Mouse (Mus musculus) NIH3T3 (cell line): Measurements from ENCODE around the gene Spata5.
"Not testable (repeated sequence)": the region's sequence is repeated elsewhere in the genome, so short reads cannot be mapped to it uniquely, and the experiment has no call there.

ENCODE experiments used
- DNase-seq: peaks from one replicate; pipeline ENCODE4 v3.0.0-alpha.2; 2012; ENCODE audit warnings: low read depth

The Spata5 gene

DNA sequence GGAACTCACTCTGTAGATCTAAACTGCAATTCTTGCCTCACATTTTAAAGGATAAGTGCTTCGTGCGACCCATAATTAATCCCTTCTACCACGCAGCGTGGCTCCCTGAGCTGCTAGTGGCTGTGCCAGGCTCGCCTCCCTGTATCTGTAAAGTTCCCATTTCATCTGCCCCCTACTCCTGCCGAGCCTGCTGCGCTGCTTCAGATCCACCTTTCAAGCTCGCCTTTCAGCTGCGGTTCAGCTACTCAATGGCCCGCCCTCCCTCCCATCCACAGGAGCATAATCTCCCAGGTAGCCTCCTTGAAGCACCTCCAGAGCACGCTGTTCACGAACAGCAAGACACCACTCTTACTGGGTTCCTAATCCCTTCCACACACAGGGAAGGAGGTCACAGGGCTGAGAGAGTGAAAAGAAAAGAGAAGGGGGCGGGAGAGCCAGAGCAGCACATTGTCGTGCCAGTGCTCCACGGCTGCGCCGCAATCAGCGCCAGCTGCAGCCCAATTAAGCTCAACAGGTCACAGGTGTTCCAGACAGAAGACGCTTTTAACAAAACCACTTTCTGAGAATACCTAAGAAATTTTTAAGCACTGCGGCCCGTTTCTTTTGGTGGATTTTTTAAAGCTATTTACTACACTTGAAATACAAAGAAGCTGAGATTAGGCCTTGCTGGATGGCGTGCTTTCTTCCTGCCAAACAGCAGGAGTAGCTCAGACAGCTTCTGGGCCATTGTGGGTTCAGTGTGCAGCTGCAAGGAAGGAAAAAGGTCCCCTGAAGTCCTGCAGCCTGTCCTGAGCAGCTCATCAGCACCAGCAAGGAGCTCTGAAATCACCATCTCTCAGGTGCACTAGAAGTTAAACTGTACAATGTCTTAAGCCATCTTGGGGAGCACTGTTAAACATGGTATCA is 150.2 kb downstream of the Spata5 start:
- DNase-seq, result no peak

- DNase-seq, result no peak
These were observed 151.9 kb downstream of the Spata5 start for GRCm38 (mm10) chr3:37571633-37572032.

- DNase-seq, result no peak
These were observed 152.4 kb downstream of the Spata5 start for GRCm38 (mm10) chr3:37572066-37572465.

DNA sequence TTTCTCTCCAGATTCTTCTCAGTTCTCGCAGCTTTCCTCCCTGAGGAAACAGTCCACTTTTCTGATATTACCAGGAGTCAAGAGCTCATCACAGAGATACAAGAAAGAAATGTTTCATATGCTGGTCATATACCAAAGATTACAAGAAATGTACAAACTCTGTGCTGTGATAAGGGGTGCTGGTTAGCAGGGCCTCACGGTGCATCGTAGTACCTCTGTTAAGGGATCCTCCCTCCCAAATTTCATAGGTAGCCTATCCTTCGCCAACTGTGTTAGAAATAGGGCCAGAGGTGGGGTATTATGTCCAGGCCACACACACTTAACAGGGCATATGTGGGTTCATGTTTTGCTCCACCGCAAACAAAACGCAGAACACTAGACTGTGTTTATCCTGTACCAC is 157.1 kb downstream of the Spata5 start:
- no peak for DNase-seq

DNA sequence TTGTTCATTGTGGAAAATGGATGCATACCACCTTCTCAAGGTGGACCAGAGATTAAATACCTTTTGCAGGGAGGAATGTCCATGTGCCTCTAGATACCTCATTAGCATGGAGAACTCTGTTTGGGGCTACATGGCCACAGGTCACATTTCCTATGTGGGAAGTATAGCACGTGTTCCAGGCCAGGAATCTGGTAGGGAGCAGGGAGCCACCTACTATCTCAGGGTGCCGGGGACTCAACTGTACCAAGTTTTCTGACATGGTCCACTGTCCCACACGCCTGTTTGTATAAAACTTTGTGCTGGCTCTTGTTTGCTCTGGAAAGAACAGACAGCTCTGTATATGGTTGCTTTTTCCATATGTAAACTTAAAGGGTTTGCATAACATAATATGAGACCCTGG is 158.0 kb downstream of the Spata5 start:
- DNase-seq, result no peak

GRCm38 (mm10) chr3:37584576-37584975 is 164.9 kb downstream of the Spata5 start:
- no peak for DNase-seq

DNA sequence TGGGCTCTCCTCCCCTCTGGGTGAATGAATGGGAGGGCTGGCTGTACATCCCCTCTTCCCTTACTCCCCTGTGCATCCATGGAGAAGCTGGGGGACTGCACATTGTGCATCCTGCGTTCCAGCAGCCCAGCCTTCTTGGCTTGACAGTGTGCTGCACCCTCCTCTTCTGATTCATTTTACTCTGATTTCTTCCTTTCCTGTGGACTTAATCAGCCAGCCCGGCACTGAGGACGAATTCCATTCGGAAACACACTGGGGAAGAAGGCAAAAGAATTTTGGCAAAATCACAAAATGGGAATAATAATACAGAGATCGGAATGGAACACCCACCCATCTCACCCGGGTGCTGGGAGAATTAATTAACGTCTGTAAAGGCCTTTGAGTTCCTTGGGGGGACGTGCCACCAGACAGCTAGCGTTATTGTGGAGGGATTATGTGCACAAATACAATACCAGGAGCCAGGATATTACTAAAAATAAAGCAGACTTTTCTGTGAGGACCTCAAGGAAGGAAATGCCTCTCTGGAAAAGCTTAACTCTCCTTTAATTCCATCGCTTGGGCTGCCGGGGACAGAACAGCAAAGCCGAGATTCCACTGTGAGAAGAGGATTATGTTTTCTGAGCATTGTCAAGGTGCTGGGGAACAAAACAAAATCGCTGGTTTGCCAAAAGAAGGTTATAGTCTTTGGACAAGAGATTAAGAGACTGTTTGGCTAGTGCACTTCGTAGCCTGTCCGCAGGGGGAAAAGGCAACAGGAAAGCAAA is 166.5 kb downstream of the Spata5 start:
- DNase-seq, result no peak

DNA sequence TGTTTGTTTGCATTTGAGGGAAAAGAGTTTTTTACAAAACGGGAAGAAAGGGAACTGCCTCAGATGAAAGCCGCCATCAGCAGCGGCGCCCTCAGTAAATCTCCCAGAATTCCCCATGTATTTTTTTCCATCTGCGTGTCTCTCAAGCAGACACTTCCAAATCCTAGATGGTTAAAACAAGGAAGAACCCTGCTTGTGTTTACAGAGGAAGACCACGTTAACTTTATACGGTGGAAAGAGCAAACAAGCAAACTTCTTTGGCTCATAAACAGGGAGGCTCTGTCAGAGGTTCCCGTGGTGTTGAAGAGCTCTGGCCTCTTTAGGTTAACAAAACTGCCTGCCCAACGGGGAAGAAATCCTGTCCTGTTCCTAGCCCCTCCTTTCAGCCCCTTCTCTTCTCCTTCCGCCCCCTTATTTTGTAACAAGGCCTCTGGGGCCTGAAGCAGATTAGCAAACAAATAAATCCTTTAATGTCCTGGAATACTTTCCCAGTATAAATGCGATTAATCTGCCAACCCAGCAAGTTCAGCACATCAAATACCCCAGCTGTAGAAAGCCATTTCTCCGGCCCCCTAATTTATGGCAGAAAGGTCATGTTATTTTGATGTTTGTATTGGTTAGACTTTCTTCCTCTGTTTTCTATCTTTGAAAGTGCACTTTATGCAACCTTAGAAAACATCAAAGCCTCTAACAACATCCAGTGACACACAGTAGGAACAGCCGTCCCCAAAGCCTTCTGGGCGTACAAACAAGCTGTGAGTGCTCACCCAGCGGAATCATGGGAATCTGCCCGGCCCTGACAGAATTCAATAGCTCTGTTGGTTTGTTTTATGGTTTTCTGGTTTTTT is 167.3 kb downstream of the Spata5 start:
- DNase-seq, result peak; percentile 8

DNA sequence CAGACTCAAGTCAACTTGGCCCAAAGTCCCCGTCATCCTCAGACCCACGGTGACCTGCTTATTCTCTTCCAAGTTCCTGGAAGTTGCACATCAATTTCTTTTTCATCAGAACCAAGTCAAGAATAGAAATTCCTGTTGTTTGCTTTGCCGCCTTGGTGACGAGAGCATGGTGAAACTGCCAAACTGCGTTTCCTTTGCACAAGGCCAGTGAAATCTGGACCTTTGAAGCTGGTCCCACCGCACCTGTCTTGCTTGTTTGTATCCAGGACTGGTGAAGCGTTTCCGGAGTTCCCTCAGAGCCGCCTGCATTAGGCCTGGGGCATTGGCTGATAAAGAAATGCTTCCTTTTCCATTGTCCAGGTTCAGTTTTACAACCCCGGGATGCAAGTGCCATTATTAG is 176.0 kb downstream of the Spata5 start:
- no peak for DNase-seq

- no peak for DNase-seq
These were observed 176.8 kb downstream of the Spata5 start for GRCm38 (mm10) chr3:37596519-37596918.

GRCm38 (mm10) chr3:37597200-37597599 is 177.5 kb downstream of the Spata5 start:
- no peak for DNase-seq

DNA sequence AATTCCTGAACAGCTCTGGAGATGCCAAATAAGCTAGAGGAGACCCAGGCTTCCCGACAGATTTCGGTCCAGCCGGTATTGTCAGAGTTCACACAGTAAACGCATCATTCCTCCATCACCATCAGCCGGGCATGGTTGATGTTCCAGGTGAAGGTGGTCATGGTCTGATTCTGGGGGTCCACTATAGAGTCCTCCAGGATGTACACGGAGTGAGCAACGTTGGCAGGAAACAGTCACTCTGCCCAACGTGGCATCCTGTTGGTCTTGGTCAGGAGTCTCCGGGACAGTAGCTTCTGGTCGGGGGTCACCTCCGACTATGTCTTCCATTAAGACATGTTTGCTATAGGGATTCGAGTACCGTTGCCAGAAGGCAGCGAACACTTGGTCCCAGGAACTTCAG is 179.9 kb downstream of the Spata5 start:
- not testable (repeated sequence) for DNase-seq

DNA sequence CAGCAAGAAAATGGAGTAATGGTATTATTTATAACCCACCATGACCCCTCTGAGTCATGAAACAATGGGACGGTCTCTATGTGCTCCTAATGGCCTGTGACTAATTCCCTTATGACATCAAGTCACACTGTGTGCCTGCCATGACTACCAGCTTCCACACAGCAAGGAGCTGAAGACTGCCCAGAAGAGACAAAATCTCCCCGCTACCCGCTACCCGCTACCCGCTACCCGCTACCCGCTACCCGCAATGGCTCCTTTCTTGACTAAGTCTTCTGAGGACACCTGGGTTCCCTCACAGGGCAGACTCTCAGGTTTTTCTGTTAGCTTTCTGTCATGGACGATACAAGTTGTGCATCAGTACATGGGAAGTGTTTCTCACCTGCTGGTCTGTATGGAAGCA is 182.7 kb downstream of the Spata5 start:
- no peak for DNase-seq

GRCm38 (mm10) chr3:37602890-37603289 is 183.2 kb downstream of the Spata5 start:
- DNase-seq, result no peak

DNA sequence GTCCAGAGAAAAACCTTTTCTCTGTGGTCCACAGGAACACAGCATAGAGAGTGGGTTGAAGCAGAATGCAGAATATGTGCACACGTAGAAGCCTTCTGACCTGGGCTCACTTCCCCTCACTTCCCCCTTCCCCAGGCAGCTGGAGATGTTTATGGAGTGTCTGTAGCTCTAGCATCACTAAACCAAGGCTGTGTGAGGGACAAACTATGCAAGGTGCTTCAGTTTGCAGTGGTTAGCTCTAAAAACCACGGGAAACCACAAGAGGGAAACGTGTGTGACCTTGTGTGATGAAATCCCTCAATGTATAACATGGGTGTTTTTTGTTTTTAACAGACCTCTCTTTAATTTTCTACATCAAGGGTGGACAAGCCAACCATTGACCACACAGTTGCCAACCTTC is 183.8 kb downstream of the Spata5 start:
- DNase-seq, result no peak

GRCm38 (mm10) chr3:37604976-37605875 is 185.5 kb downstream of the Spata5 start:
- DNase-seq, result no peak

- DNase-seq, result no peak
These were observed 186.2 kb downstream of the Spata5 start for GRCm38 (mm10) chr3:37605876-37606238.

GRCm38 (mm10) chr3:37608926-37609325 is 189.2 kb downstream of the Spata5 start:
- DNase-seq, result peak; percentile 33

DNA sequence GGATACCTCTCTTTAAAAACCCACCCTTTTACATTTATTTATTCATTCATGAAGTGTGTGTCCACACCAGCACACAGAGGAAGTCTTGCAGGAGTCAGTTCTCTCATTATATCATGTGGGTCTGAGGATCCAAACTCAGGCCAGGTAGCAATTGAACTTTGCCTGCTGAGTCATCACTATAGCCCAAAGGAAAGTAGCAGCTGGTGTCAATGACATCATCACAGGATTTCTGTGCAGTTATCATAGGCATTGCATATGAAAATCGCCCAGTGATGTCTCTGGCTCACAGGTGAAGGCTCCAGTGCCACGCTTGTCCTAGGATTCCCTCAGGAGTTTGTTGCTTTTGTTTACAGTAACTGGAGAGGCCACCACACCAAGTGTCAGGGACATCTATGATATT is 191.0 kb downstream of the Spata5 start:
- DNase-seq, result no peak

DNA sequence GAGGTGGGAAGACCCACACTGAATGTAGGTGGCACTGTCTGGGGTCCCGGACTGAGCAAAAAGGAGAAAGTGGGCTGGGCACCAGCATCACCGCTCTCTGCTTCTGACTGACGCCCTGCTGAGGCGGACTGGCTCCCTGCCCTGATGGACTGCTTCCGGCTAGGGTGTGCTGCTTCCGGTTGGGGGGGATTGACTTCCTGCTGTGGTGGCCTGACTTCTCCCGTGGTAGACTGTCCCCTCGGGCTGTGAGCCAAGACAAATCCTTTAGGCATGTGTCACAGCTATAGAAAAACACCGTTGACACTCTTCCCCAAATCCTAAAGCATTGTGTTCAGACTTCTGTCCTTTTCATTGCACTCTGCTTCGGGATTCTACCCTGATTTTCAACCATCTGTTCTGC is 194.0 kb downstream of the Spata5 start:
- no peak for DNase-seq
